Mouse (Mus musculus) layer of hippocampus, postnatal 14 days (tissue): ENCODE data around the gene Exoc7. TPM values are rescaled to one million over a fixed set of nuclear protein-coding genes. Genes with fewer than 3 reads are reported as not detected.

Experiments
- DNase-seq, 2 experiments: peaks; one replicate each; pipeline ENCODE4 v3.0.0; 2021 to 2022; ENCODE audit warnings: low spot score in 2 of 2, mixed read lengths in 1 of 2
- long read RNA-seq, 2 experiments: library from polyadenylated mRNA; stranded (forward); transcript quantifications; one replicate each; pipeline ENCODE4 v2.0.0; 2021
- total RNA-seq, 2 experiments: library from RNA; stranded (reverse); gene quantifications; 2 replicates each; pipeline ENCODE4 v1.2.3; 2021

Exoc7 gene
- 10 to 100 TPM; 76.5 to 77.8 TPM for total RNA-seq
- long read RNA-seq, experiment 1, transcript Exoc7-201 (20 exons, 3,337 nt), result major isoform, 61 of 83 reads
- long read RNA-seq, experiment 1, transcript Exoc7-202 (18 exons, 3,205 nt), result minor isoform, 6 of 83 reads
- long read RNA-seq, experiment 1, partial matches to known transcripts, result 3 of 83 reads
- long read RNA-seq, experiment 1, other reads (novel, unspliced or antisense), result 12 of 83 reads
- long read RNA-seq, experiment 2, transcript Exoc7-202 (18 exons, 3,205 nt), result minor isoform, 16 of 98 reads
- long read RNA-seq, experiment 2, transcript Exoc7-201 (20 exons, 3,337 nt), result major isoform, 57 of 98 reads
- long read RNA-seq, experiment 2, partial matches to known transcripts, result 10 of 98 reads
- long read RNA-seq, experiment 2, other reads (novel, unspliced or antisense), result 12 of 98 reads

DNA sequence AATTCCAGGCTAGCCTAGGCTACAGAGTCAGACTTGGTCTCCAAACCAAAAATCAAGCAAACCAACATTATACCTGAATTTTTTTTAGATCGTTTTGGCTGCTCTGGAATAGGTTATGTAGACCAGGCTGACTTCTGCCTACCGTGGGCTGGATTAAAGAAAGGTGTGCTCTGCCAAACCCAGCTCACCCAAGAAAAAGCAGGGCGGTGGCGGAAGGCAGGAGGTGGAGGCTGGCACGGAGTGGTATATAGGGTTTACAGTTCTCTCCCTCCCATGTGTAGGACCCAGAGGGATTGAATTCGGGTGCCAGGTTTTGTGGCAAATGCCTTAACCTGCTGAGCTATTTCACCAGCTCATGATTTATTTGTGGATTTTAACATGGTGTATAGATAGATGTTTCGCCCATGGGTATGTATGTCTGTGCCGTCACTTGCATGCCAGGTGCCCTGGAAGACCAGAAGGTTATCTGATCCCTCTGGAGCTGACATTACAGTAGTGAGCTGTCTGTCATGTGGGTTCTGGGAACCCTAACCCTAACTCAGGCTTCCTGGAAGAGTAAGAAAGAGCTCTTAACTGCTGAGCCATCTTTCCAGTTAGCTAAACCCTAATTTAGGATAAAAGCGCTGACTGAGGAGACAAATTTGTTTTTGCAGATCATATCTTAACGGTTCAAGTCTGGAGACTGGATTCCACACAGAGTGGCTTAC is at the start of gene Exoc7:
TSS of gene Exoc7 (minus strand) at position 215 of the 707 bp plus-strand sequence.
- DNase-seq, result no peak

DNA sequence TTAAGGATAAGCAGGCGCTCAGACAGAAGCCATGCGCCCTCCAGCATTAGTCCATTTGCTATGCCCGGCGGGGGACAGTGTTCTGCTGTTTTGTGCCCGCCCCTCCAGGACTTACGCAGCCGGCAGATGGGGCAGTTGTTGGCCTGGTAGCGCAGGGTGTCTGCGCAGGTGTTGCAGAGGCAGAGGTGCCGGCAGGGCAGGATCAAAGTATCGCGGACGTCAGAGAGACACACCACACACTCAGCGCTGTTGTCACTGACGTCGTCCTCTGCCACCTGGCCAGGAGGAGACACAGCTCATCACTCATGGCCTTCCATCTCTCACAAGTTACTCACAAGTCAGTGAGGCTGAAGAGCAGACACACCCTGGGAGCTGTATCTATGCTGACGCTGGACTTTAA is 47.5 kb upstream of the Exoc7 start:
- no peak for DNase-seq

DNA sequence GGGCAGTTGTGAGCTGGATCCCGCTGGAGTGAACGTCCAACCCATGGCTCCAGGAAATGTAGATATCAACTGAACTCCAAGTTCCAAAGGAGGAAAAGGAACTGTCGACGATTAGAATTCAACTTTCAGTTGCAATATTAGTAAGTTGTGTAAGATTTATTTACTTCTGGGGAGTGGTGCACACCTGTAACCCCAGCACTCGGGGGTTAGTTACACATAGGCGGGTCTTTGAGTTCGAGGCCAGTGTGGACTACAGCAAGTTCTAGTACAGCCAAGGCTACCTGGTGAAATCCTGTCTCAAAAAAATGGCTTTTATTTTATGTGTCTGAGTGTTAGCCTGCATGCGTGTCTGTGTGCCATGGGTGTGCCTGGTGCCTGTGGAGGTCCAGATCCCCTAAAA is 46.5 kb upstream of the Exoc7 start:
- DNase-seq, result no peak

DNA sequence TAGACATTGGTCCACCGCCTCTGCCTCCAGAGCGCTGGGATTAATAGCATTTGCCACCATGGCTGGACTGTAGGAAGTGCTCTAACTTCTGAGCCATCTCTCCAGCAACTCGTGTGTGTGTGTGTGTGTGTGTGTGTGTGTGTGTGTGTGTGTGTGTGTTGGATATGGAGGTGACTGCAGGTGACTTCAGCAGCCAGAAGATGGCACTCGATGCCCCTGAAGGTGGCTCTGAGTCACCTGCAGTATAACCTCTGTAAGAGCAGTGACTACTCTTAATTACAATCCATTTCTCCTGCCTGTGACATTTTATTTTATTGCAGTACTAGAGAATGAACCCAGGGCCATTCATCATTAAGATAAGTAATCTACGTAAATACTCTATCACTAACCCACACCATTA is 44.3 kb upstream of the Exoc7 start:
- DNase-seq, result no peak

DNA sequence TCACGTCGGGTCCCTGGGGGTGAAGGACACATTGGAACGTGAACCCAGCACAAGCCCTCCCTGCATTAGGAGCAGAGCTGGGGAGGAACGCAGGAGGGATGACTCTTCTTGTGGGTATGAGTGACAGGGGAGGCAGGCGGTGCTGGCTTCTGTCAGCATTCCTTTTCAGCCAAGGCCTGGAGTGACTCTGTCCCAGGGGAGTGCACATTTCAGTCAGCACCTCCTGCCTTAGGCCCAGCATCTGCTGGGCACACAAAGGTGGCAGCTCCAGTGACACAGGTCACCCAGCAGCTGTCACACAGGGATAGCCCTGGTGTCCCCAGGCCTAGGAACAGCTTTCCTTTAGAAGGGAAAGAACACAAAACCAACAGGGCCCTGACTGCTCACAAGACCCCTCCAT is 40.9 kb upstream of the Exoc7 start:
- no peak for DNase-seq

DNA sequence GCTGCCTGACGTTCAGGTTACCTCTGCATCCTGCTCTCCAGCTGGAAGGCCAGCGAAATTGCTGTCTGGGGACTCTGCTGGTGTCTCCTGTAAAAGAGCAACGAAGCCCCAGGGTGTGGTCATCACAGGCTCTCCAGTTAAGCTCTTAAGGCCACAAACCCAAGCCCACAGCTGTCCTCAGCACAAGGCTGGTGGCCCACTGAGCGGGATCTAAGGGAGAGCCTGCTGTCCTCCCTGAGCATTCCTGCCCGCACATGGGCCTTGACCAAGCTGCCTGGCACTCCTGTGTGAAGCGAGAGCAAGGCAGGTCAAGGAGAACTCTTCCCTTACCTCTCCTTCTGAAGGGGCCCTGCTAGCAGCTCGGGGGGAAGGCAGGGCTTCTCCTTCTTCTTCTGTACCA is 40.0 kb upstream of the Exoc7 start:
- DNase-seq, result no peak

DNA sequence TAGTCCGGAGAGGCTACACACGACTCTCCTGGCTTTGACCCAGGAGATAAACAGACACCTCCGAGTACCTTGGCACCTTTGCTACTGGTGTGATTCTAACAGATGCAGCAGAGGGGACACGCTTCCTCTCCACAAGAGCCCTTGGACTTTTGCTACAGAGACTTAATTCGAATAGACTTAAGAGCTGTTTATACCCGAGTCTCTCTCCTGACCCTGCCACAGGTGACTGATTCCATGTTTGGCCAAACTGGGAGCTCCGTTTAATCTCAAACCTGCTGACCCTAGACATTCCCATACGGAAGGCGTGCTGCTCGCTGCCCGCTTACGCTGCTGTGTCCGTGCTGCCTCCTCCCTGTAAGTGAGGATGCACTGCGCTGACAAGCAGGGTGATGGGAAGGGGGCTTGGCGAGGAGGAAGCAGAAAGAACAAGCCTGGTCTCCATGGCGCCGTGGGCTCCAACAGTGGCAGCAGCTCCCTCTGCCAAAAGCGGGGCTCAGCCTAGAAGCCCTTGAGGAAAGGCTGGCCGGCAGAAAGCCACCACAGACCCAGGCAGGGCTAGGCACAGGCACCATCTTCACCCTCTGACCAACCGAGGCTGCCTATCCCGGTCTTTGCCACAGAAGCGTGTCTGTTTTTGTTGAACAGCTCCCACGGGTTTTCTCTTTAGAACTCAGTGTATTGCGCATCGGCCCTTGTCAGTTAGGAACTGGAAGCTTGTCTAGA is 35.2 kb upstream of the Exoc7 start:
- DNase-seq, result peak; percentile 53 to 54

DNA sequence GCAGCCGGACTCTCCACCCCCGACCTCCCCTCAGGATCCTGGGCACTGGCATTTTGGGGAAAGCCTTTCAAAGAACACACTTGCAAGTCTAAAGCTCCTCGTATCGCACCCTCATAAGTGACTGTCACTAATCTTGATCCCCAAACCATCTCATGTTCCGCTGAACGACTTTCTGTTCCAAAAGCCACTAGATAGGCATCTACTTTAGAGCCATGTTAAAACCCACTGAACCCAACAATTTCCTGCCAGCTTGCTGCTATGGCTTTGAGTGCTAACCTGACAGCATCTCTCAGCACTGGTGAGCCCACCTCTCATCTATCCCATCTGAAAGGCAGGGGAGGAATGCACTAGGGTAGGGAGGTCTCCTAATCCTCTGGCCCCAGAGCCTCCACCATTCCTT is 30.5 kb upstream of the Exoc7 start:
- no peak for DNase-seq

DNA sequence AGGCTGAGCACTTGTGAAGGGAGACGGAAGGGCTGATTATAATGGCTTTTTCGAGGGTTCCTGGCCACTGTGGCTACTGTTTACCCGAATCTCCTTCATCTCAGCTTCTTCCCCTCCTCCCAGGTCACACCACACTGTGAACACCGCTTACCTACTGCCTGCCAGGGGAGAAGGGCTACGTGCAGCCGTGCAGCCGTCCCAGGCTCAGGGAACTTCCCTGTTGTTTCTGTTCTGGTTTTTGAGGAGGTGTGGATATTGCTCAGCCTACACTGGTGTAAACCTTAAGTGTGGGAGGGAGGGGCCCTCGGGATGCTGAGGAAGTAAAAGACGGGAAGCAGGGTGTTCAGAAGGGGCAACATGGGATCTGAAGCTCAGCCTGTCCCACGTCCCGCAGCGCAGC is 30.0 kb upstream of the Exoc7 start:
- no peak for DNase-seq

DNA sequence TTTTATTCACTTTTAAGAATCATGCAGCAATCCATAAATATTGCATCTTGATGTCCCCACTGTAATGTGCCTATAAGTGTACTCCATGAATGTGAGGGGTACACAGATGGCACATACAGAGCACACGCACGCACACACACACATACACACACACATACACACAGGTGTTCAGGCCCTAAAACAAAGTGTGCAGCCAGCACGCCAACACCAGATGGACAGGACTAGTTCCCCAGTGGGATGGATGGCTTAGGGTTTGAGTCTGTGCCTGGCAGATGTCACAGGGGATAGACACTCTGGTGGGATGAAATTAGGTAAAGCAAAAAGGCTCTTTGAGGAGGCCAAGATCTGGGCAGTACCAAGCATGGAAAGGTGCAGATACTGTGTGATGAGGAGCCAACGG is 29.4 kb upstream of the Exoc7 start:
- no peak for DNase-seq

DNA sequence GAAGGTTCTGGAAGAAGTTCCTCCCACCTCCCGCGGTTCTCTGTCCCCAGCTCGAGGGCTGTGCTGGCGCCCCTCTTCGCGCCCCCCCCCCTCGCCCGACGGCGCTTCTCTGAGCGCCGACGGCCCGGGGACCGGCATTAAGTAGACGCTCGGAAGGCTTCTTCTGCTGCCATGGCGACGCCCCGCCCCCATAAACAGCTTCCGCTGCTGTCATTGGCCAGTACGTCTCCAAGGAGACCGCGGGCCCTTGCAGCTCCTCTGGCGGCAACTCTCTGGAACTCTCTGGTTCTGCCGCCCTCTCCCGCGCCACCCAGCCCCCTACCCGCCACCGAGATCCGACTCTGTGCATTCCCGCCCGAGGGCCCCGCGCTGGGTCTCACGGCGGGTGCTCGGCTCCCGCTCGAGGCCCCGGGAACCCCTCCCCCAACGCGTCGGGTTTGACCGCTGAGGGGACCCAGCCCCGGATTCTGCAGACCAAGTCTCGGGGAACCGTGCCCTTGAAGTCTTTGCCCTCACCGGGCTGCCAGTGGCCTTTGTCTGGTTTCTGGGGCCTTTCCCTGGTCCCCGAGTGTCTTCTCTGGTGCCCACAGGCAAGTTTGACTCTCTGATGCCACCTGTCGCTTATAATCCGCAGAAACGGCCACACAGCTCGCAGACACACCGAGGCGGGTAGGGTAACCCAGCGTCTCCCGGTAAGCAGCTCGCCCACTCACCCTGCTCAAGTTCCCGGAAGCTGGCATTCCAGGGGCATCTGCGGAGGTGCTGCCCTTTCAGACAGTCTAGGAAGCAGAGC is 28.4 kb upstream of the Exoc7 start, which contains the start of gene Foxj1:
TSS of gene Foxj1 (minus strand) at position 156 of the 793 bp plus-strand sequence.
- peak; percentile 97 to 98 for DNase-seq

DNA sequence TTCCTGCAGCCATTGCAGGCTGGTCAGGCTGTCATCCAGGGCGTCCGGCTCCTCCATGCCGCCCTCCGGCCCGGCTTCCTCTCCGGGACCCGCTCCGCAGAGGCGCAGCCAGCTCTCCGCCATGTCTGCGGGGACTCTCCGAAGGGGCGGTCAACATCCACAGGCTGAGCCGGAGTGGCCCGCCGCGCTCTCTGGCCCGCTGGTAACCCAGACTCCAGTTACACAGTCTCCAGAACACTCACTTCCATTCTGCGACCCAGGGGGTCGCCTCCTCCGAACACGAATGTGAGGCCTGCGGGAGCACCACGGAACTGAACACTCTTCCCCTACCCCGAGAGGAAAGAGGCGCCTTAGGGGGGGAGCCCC is 27.4 kb upstream of the Exoc7 start:
- DNase-seq, result no peak

DNA sequence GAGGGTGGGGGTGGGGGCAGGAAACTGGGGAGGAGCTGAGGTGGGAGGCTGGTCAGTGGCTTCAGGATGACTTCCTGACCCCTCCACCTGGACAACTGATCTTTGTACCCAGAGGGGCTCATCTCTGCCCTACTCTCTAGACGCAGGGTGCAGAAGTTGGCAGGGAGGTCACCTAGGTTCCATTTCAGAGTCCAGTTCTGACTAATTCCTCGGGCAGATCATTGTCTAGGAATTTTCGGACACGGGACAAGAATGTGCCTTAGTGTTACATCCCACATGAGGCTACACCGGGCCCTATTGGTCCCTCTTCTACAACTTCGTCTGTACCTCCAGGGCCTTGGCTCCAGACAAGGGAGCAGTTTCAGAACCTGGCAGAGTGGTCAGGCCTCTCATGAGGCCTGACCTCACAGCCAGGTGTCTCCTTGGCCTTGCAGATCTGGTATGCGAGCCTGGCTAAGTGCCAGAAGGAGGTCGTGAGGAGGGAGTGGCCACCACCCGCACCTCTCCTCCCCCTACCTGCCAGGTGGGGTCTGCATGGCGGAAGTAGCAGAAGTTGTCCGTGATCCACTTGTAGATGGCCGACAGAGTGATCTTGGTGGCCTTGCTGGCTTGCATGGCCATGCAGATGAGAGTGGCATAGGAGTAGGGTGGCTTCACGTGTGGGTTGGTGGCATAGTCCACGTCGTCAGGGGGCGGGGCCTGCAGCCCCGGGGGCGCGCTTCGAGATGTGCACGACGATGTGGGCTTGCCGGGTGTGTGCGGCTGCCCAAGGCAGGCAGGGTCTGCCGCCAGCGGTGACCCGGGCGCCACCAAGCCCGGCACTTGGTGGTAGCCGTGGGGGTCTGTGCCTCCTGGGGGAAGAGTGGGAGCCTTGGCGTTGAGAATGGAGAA is 26.7 kb upstream of the Exoc7 start:
- DNase-seq, result no peak

DNA sequence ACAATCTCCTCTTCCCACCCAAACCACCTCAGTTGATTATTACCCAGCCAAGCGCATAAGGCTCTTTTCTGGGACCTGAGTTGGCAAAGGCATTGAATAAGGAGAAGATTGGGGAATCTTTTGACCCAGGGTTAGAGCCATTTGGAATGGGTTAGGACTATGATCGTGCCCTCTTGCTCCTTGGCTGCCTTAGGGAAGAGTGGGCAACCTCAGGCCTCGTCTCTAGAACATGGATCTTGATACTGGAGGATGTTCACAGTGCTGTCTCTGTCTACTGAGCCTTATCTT is 25.9 kb upstream of the Exoc7 start:
- no peak for DNase-seq

DNA sequence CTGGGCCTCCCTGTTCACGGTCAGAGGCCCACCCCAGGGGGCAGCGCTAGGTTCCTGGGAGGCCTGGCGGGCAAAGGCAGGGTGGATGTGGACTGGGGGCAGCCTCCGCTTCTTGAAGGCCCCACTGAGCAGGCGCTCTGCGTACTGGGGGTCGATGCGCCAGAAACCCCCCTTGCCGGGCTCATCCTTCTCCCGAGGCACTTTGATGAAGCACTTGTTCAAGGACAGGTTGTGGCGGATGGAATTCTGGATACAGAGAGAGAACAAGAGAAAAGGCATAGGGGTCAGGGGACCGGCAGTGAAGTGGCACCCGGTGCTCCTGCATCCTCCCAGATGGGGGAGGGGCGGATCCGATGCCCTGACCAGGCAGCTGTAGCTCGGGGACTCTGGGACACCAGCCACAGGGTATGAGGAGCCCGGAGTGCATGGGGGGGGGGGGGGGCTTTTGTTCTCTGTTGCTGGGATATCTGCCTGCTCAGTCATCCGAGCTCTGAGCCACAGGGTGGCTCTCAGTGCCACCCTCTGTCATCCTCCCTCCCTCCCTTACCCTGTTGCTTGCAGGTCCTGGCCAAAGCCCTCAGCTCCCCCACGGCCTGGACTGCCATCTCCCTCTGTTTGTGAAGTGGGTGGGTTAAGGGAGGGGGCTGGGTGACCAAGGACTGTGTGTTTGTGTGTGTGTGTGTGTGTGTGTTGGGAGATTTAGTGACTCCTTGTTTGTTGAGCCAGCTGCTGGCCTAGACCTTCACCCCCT is 25.4 kb upstream of the Exoc7 start:
- peak in 1 of 2 experiments; percentile 53 for DNase-seq

DNA sequence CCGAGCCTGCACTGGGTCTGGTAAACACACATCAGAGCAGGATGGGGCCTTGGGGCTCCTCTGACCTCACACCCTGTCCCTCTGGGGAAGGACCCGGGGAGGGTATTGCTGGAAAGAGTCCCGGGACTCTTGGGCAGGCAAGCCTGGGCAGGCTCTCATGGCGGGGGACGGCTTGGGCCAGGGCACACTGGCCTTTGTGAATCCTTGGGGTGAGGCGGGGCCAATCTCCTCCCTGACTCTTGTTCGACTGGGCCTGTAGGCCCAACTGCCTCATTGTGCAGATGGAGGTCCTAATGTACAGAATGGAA is 23.1 kb upstream of the Exoc7 start:
- DNase-seq, result no peak

DNA sequence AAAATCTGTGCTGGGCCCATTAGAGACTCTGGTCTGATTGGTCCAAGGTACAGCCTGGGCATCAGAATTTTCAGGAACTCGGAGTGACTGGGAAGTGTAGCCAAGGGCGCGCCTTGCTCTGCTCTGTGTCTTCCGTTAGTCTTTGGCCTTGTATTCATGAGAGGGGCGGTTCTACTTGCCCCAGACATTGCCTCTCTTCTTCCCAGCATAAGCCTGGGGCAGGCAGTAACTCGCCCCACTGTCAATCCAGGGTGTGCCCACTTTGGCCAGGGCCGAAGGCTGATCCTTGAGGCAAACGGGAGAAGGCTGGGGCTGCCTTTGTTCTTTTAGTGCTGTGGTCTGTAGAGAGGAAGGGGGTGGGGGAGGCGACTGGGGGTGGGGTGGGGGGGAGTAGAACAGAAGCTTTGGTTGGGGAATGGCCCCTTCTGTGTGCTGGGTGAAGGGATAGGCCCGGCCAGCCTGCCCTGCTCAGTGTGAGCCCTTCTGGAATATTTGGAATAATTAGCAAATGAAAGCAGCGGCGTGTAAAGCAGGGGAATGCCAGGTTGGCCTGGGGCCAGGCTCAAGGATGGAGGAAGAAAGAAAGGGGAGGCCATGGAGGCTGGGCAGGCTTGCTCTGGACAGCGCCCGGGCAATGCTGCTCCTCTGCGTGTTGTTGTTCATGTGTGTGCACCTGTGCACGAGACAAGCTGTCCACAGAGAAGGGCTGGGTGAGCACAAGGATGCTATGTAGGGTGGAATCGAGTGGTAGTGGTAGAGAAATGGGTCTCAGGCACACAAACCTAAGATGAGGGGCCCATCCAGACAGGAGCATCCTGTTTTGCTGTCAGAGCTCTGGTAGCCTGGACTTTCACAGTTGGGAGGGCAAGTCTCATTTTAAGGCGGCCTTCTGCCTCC is 22.5 kb upstream of the Exoc7 start:
- peak; percentile 36 to 63 for DNase-seq

DNA sequence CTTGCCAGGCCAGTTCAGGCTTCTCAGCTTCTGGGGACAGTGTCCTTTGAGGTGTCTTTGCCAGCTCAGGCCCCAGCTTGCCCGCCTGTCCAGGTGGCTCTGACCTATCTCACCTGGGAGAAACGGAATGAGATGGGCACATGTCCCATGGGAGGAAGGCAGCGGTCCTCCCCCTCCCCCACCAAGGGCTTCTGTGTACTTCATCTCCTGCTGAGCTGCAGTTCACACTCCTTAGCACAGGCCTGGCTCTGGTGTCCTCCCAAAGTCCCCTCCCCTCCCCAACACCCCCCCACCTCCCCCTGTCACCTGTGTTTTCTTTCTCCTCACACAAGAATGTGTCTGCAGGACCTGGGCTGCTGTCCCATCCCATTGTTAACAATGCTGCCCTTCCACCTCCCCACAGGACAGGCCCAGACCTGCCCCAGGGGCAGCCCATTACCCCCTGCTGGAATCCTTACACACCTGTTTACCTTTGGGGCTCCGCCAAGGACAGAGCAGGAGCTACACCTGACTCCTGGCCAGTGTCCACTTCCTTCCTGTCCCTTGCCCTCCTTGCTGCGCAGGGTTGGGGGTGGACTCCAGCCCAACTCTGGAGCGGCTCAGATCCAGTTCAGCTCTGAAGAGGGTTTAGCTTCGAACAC is 20.1 kb upstream of the Exoc7 start:
- DNase-seq, result no peak
